Mouse (Mus musculus): ENCODE results near the gene Slc25a48. TPM values are rescaled to one million over a fixed set of nuclear protein-coding genes. Genes with fewer than 3 reads are reported as not detected.
A peak's percentile ranks its signal among the peaks of the same experiment; 100 is the strongest.

The Slc25a48 gene
- total RNA-seq, 1 experiment from 2014 or later: 4.6 TPM

GRCm38 (mm10) chr13:56509796-56510195, 71.6 kb downstream of the Slc25a48 start:
- DNase-seq: no peak

DNA sequence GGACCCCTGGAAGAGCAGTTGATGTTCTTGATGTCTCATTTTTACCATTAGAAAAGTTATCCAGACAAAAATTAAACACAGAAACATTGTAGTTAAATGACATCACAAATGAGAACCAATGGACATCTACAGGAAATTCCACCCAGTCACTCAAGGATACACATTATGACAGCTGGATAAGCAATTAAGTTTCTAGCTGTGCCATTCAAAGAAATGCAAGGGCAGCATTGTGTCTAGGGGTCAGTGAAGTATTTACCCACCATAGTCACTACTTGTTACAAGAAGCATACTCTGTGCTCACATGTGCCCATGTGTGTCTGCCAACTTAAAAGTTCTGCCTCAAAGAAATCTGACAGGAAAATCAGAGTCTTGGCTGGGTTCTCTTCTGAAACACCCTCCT, 75.4 kb downstream of the Slc25a48 start:
- no peak for DNase-seq

GRCm38 (mm10) chr13:56516311-56516710, 78.2 kb downstream of the Slc25a48 start:
- no peak for DNase-seq

DNA sequence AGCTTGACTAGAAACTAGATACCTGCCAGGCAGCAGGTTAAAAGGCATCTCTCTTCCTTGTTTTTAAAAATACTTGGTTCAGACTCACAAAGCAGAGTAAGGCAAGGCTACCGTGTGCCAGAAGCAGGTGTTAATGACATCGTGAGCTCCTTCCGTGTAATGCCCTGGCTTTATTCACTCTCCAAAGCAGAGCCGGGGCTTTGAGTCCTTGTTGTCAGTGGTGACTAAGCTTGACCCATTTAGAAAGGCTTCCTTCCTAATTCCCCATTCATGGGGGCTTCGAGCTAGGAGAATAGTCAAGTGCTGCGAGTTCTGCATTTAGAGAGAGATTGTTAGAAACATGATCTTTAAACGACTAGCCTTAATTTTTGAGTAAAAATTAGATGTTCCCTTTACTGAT, 78.7 kb downstream of the Slc25a48 start:
- no peak for DNase-seq

- peak; percentile 98 for DNase-seq
Observed at GRCm38 (mm10) chr13:56522081-56522820, 84.1 kb downstream of the Slc25a48 start, which contains the start of gene Fbxl21. Fbxl21 (plus strand) TSS chr13:56522472.

GRCm38 (mm10) chr13:56522821-56523167, 84.6 kb downstream of the Slc25a48 start:
- DNase-seq: no peak

Other genes with a start within 250 kb of the Slc25a48 start
- not detected in 2 replicates for gene Neurog1, start 186.2 kb upstream of the Slc25a48 start, total RNA-seq (2021)
- 23.9 and 27.3 TPM in 2 replicates for gene Cxcl14, start 141.8 kb upstream of the Slc25a48 start, total RNA-seq (2021)
- gene Gm3045, start 11.8 kb upstream of the Slc25a48 start, total RNA-seq (2021): not detected in 2 replicates
- gene Il9, start 43.9 kb downstream of the Slc25a48 start, total RNA-seq (2021): not detected in 2 replicates
- 2.7 and 3.0 TPM in 2 replicates for gene Fbxl21, start 84.1 kb downstream of the Slc25a48 start, total RNA-seq (2021)
- 1.3 and 46.7 TPM in 2 replicates for gene Lect2, start 110.1 kb downstream of the Slc25a48 start, total RNA-seq (2021)
- gene Tgfbi, start 171.2 kb downstream of the Slc25a48 start, total RNA-seq (2021): 40.1 and 59.6 TPM in 2 replicates

Data from adrenal gland, postnatal 14 days (tissue).